Mouse (Mus musculus) embryonic fibroblast, embryonic 13.5 days (primary cell): ENCODE data around the gene Ube2i. TPM values are rescaled to one million over a fixed set of nuclear protein-coding genes. Genes with fewer than 3 reads are reported as not detected.
A peak's percentile ranks its signal among the peaks of the same experiment; 100 is the strongest.
"Not testable (repeated sequence)": the region's sequence is repeated elsewhere in the genome, so short reads cannot be mapped to it uniquely, and the experiment has no call there.

Experiments used
- H3K27ac ChIP-seq: 2 replicates; pipeline ENCODE4 v1.5.1; 2012; ENCODE audit warnings: low read length, control low read depth, inconsistent platforms; ENCODE audit not compliant: insufficient read depth
- H3K4me1 ChIP-seq: 2 replicates; pipeline ENCODE4 v1.6.1; 2011; ENCODE audit warnings: low read length; ENCODE audit not compliant: control insufficient read depth, insufficient read depth
- H3K4me3 ChIP-seq: 2 replicates; pipeline ENCODE4 v1.5.1; 2011; ENCODE audit warnings: mild to moderate bottlenecking, control low read depth, low read length; ENCODE audit not compliant: insufficient read depth
- CTCF ChIP-seq: IDR thresholded peaks from 2 replicates; pipeline ENCODE4 v1.5.1; 2011; ENCODE audit warnings: mild to moderate bottlenecking, control low read depth, low read length, moderate library complexity, borderline replicate concordance; ENCODE audit not compliant: insufficient read depth
- POLR2A ChIP-seq: IDR thresholded peaks from 2 replicates; pipeline ENCODE4 v1.6.1; 2011; ENCODE audit warnings: low read depth, mild to moderate bottlenecking, control low read depth, low read length, moderate library complexity
- polyA plus RNA-seq: library from polyadenylated mRNA; stranded (reverse); fragments of >200 nt; gene quantifications from 2 replicates; pipeline ENCODE4 v1.2.4, GENCODE M21; 2011; ENCODE audit warnings: low read depth; ENCODE audit not compliant: missing spikeins, insufficient read length

The Ube2i gene
- polyA plus RNA-seq, 1 experiment: 296 TPM

GRCm38 (mm10) chr17:25253760-25254159 lies 20.7 kb downstream of the Ube2i start:
- Histone ChIP-seq H3K27ac (no peak overlapping the region), H3K4me3 (no peak overlapping the region), H3K4me1 (no peaks in the 10 kb centered on the region)
- TF ChIP-seq POLR2A: no peak
- TF ChIP-seq CTCF: no peak

- Histone ChIP-seq H3K4me3 (no peak overlapping the region), H3K27ac (no peak overlapping the region), H3K4me1 (no peaks in the 10 kb centered on the region)
- TF ChIP-seq POLR2A (no peak), CTCF (no peak)
Measured at GRCm38 (mm10) chr17:25252643-25253042, 21.8 kb downstream of the Ube2i start.

GRCm38 (mm10) chr17:25250181-25250835 lies 24.1 kb downstream of the Ube2i start:
- TF ChIP-seq CTCF (no peak), POLR2A (no peak)
- H3K4me1 ChIP-seq: no peaks in the 10 kb centered on the region
- H3K27ac ChIP-seq: no peak overlapping the region
- H3K4me3 ChIP-seq: no peak overlapping the region

- Histone ChIP-seq H3K4me3 (no peak overlapping the region), H3K27ac (no peak overlapping the region), H3K4me1 (no peaks in the 10 kb centered on the region)
- TF ChIP-seq CTCF: no peak
- no peak for TF ChIP-seq POLR2A
Measured at GRCm38 (mm10) chr17:25248033-25248750, 26.2 kb downstream of the Ube2i start.

- Histone ChIP-seq H3K4me1 (no peaks in the 10 kb centered on the region), H3K27ac (no peak overlapping the region), H3K4me3 (no peak overlapping the region)
- TF ChIP-seq POLR2A: no peak
Measured at GRCm38 (mm10) chr17:25244239-25244638, 30.2 kb downstream of the Ube2i start.

GRCm38 (mm10) chr17:25243131-25243780 lies 31.2 kb downstream of the Ube2i start:
- Histone ChIP-seq H3K4me1 (no peaks in the 10 kb centered on the region), H3K27ac (no peak overlapping the region), H3K4me3 (no peak overlapping the region)
- no peak for TF ChIP-seq CTCF
- TF ChIP-seq POLR2A: no peak

- peak within 1 kb of the TSS; percentile 56 for H3K27ac ChIP-seq
- H3K4me1 ChIP-seq: no peaks in the 10 kb centered on the region
- peak within 1 kb of the TSS; percentile 80 for H3K4me3 ChIP-seq
- peak; percentile 66 for TF ChIP-seq POLR2A
- no peak for TF ChIP-seq CTCF
Measured at GRCm38 (mm10) chr17:25239695-25240636, 34.5 kb downstream of the Ube2i start, which contains the start of the genes Gnptg and Tsr3. Gnptg (minus strand) TSS chr17:25240124. Tsr3 (plus strand) TSS chr17:25240170.

- no peak for TF ChIP-seq CTCF
- TF ChIP-seq POLR2A: no peak
- H3K4me1 ChIP-seq: no peaks in the 10 kb centered on the region
- no peak overlapping the region for H3K4me3 ChIP-seq
- no peak overlapping the region for H3K27ac ChIP-seq
Measured at GRCm38 (mm10) chr17:25235635-25236034, 38.8 kb downstream of the Ube2i start.

GRCm38 (mm10) chr17:25231621-25232020 lies 42.8 kb downstream of the Ube2i start:
- H3K4me3 ChIP-seq, H3K4me1 ChIP-seq: not testable (repeated sequence)

More at GRCm38 (mm10) chr17:25231621-25232020, 42.8 kb downstream of the Ube2i start:
- H3K27ac ChIP-seq: not testable (repeated sequence)
